Mouse (Mus musculus) kidney, postnatal 14 days (tissue): ENCODE results near the gene Gdpd5.
"Not testable (repeated sequence)": the region's sequence is repeated elsewhere in the genome, so short reads cannot be mapped to it uniquely, and the experiment has no call there.

Experiments
- DNase-seq: peaks from one replicate; pipeline ENCODE4 v3.0.0; 2022; ENCODE audit warnings: mixed read lengths

The Gdpd5 gene

DNA sequence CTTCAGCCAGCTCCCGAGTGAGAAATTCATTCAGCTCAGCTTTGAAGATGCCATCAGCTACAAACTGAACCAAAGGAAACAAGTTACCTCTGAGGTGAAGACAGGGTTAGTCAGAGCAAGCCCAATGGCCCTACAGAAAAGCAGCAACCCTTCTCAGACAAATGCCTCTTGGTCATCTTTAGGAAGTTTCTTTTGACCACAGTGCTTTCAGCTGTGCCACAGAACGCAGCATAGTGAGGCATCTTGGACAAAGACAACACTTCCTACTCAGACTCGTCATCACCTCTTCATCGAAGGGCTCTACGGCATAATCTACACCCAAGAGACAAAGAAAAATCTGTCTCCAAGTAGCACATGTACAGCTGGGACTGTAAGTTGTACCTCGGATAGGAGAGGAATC is 101.4 kb downstream of the Gdpd5 start:
- no peak for DNase-seq

DNA sequence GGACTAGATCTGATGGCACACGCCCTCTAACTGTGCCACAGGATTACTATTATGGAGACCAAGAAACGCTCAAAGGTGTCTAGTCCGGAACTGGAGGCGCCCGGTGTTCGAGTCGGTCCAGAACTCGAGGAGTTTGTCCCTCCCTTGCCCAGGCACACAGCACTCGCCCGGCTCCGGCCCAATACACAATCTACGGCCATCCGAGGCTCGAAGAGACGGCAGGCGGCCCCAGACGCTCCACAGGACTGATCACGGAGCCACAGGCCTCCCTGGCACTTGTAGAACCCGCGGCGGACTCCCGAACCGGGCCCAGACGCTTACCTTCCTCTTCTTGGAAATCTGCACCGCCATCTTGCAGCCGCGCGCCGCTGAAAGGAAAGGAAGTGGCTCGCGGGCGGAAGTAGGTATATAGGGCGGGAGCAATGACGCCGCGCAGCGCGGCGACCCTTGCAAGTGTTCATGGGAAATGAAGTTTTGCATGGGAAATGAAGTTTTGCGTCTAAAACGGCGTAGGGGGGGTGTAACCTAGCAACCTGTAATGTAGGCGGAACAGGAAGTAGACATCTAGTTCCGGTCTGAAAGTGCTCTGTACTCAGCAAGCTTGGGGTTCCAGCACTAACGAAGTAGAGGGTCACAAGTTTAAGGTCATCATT is 102.2 kb downstream of the Gdpd5 start, which contains the start of gene Rps3:
Gene Rps3 (minus strand): TSS at position 468 of the 653 bp plus-strand sequence.
- DNase-seq = peak; percentile 97

DNA sequence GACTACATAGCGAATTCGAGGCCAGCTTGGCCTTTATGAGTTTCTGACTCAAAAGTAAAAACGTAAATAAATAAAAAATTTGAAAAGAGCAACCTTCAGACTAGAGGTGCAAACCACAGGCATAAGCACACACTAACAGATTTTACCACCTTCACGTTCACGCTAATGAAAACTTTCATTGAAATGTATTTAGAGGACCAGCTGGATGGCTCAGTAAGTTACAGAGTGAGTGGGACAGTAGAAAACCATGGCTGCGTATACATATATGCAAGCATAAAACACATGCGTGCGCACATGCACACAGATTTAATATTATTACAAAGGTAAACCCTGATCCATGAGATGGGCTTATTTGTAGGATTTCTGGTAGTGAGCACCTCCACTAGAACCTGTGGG is 102.7 kb downstream of the Gdpd5 start:
- no peak for DNase-seq

DNA sequence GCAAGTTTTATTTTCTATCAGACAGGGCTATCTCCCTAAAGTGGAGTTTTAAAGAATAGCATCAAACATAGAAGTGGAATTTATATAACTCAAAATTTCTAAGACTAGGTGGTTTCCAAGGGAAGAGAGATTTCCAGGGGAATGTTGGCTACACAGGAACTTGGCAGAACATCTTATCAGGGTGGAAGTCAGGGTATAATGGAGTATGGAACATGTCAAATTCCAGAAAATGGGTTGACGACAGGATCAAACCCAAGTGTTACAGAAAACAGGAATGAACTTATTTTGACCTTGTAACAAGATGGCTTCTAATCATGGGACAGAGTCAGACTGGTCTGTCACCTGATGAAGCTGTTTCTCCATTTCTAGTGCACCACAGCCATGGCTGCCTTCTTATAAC is 103.5 kb downstream of the Gdpd5 start:
- no peak for DNase-seq

DNA sequence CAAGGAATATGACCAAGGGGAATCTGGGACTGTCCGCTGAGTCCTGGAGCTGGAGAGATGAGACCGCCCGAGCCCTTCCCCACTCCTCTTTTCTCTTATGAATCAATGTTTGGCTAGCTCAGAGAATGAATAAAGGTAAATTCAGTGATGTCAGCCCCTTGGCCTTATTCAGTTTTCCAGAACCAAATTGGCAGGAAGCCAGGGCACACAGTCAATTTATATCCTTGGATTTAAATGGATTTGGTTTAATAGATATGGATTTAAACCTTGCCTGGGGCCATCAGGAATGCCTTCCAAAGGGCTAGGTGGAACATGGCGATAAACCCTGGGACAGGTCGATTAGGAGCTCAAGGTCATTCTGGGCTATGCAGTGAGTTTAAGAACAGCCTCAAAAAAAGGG is 108.5 kb downstream of the Gdpd5 start:
- no peak for DNase-seq

DNA sequence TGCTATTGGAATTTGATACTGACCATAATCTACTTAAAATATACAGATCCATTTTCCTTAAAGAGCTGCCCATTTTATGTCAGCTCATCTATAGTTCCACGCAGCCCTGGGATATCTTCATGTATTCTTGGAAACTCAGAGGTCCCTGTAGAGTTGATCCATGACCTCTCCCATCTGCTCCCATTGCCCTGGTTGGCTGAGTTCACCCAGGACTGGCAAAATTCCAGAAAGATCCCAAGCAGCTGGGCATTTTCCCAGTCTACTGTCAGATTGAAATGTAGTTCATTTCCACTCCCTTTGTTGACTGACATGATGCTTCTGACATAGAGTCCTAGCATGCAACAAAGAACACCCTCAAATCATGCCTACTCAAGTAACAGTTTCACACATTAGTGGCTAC is 117.9 kb downstream of the Gdpd5 start:
- no peak for DNase-seq

DNA sequence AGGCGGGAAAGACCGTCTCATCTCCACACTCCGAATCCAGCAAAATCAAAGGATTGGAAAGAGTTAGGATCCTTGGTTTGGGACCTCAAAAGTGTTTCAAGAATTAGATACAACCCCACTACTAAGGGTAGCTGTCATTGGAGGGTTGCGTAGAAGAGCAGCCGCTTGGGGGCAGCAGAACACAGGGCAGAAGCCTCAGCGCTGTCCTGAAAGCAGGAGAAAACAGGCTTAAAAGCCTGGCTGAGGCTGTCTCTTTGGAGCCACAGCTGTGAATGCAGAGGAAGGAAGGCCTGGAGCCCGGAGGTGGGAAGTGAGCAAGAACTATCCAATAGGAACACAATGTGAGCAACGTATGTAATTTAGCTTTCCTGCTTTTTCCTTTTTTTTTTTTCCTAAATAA is 119.0 kb downstream of the Gdpd5 start:
- peak; percentile 88 for DNase-seq

DNA sequence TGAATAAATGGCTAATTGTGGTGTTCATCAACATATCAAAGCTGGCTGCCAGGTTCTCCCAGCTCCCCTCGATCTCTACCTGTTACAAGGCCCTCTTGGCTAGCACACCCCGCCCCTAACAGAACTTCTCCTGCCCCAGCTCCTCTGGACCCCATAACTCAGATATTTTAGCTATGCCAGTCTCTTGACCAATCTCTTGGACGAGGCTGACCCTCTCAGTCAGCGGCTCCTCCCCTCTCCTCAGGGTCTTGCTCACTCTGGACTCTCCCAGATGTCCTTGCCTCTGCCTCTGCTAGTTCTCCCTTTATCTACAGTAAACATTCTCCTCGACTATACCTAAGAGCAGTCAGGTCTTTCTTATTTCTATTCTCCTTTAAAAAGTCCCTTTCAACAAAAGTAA is 119.4 kb downstream of the Gdpd5 start:
- DNase-seq = no peak

DNA sequence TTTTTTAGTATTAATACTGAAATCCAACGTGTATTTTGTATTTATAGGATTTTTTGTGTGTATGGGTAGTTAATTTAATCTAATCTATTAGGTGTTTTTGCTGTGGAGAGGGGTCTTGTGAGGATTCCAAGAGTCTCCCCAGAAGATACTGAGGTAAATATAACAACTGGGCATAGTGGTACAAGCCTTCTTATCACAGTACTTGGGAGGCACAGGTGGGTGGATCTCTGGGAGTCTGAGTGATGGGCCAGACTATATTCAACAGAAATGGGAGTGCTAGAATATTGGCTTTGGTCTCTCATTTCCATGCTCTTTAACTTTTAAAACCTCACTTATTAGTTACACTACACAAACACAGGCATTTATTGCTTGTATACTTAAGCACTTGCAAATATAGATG is 119.9 kb downstream of the Gdpd5 start:
- DNase-seq = no peak

DNA sequence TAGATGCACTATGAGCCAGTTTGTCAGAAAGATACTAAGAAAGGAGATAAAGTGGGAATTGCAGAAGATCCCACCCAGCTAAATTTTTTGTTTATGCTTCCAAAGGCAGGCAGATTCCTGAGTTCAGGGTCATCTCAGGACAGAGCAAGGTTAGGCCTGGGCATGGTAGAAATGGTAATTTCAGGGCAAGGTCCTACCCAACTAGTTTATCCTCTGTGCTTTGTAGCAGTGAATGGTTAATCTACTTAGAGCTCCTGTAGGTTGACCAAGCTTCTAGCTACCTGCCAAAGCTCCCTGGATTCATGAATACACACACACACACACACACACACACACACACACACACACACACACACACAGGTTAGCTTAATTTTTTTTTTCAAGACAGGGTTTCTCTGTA is 123.3 kb downstream of the Gdpd5 start:
- DNase-seq = no peak

DNA sequence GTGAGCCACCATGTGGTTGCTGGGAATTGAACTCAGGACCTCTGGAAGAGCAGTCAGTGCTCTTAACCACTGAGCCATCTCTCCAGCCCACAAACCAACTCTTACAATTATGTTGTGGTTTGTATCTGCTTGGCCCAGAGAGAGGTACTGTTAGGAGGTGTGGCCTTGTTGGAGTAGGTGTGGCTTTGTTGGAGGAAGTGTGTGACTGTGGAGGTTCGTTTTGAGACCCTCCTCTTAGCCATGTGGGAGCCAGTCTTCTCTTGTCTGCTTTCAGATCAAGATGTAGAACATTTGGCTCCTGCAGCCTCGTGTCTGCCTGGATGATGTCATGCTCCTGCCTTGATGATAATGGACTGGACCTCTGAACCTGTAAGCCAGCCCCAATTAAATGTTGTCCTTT is 127.0 kb downstream of the Gdpd5 start:
- not testable (repeated sequence) for DNase-seq

DNA sequence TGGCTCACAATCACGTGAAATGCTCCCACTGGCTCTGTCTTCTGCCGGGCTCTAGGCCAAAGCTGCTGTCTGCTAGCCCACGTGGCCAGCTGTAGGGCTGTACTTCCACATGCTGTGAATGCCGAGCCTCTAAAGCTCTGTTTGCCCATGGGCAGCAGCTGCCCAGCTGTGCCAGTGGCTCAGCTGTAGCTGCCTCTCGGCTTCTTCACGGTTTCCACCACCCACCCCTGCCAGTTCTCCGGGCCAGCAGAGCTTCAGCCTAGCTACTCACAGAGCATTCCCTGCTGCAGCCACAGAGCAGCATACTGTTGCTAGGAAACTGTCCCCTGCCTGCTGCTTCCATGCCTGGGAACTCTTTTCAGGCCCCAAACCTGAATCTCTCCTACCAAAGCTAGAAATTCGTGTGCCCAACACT is 128.9 kb downstream of the Gdpd5 start:
- peak; percentile 67 for DNase-seq
